Mouse (Mus musculus): ENCODE data around the gene Slc30a5. TPM values are rescaled to one million over a fixed set of nuclear protein-coding genes. Genes with fewer than 3 reads are reported as not detected.
"Not testable (repeated sequence)": the region's sequence is repeated elsewhere in the genome, so short reads cannot be mapped to it uniquely, and the experiment has no call there.

Gene Slc30a5
- polyA plus RNA-seq, 1 experiment from 2014 or later = 58.4 TPM

DNA sequence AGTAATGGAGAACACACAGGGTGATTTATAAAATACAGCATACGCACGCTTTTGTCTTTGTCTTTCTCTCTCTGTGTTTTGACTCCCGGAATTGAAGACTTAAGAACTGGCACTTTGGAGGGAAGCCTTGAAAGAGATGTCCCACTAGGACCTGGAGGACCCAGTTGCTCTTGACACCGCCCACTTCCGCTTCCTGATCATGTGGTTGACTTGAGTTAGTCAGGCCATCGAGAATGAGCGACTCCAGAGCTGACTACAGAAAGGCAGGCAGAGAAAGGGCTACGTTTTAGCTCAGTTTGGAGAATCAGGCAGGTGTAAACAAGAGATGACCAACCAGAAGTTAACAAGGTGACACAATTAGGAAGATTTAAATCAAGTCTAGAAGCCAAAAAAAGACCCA, 40.3 kb upstream of the Slc30a5 start:
- H3K36me3 ChIP-seq (ENCODE audit: control insufficient read depth, insufficient read depth, low read length) = no peaks in the 10 kb centered on the region
- no peak overlapping the region for H3K27ac ChIP-seq (ENCODE audit: low read length)
- no peaks in the 10 kb centered on the region for H3K27me3 ChIP-seq (ENCODE audit: control insufficient read depth, insufficient read depth, low read length)
- no peak overlapping the region for H3K4me2 ChIP-seq (replicated peaks; ENCODE audit: low read depth, low read length)
- WGBS = 79% methylated on average over 8 of the region's 8 CpGs
- H3K4me3 ChIP-seq (ENCODE audit: low read depth, low read length) = no peak overlapping the region
- H3K9me3 ChIP-seq (ENCODE audit: control insufficient read depth, low read depth, low read length) = no peaks in the 10 kb centered on the region
- no peak for ATAC-seq (ENCODE audit: insufficient number of reproducible peaks, insufficient read depth, low FRiP score, low read depth)
- no peaks in the 10 kb centered on the region for H3K4me1 ChIP-seq (ENCODE audit: control insufficient read depth, insufficient read depth, low read length)
- no peak overlapping the region for H3K9ac ChIP-seq (replicated peaks; ENCODE audit: low read depth, low read length)

DNA sequence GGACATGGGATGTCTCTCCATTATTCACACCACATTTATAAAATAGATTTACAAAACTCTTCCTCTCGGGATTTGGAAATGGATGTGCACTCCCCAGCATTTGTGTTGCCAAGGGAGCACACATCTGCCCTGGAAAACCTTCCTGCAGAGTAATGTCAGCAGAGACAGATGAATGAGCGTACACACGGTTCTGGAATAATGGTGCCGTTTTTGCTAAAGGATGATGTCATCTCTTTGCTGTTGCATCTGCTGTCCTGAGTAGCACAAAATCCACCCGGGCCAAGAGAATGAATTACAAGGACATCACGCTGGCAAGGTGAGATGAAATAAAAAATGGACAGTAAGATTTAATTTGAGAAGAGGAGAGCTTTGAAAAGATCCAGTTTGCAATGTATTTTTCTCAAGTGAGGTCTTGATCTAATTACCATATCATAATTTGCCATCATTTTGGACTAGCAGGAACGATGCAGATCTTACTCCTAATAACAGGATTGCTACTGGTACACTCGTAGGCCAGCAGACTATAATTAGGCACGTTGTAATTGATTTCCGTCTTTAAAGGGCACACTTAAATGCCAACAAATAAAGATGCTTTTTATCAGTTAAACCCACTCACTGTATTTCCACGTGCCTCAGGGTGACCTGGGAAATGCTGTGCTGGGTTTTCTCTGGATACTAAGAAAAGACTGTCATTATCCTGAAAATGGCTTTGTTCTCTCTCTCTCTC, 38.4 kb upstream of the Slc30a5 start:
- 50% methylated on average over 11 of the region's 11 CpGs for WGBS

GRCm38 (mm10) chr13:100869813-100870212, 36.6 kb upstream of the Slc30a5 start:
- H3K27me3 ChIP-seq (ENCODE audit: control insufficient read depth, insufficient read depth, low read length) = no peaks in the 10 kb centered on the region
- H3K4me2 ChIP-seq (replicated peaks; ENCODE audit: low read depth, low read length) = no peak overlapping the region
- no peak overlapping the region for H3K4me3 ChIP-seq (ENCODE audit: low read depth, low read length)
- no peaks in the 10 kb centered on the region for H3K36me3 ChIP-seq (ENCODE audit: control insufficient read depth, insufficient read depth, low read length)
- WGBS = 71% methylated on average over 4 of the region's 4 CpGs
- no peak for ATAC-seq (ENCODE audit: insufficient number of reproducible peaks, insufficient read depth, low FRiP score, low read depth)
- no peaks in the 10 kb centered on the region for H3K4me1 ChIP-seq (ENCODE audit: control insufficient read depth, insufficient read depth, low read length)
- no peak overlapping the region for H3K9ac ChIP-seq (replicated peaks; ENCODE audit: low read depth, low read length)
- no peak overlapping the region for H3K27ac ChIP-seq (ENCODE audit: low read length)
- no peaks in the 10 kb centered on the region for H3K9me3 ChIP-seq (ENCODE audit: control insufficient read depth, low read depth, low read length)

More for the DNA sequence above, 38.4 kb upstream of the Slc30a5 start:
- no peak overlapping the region for H3K4me2 ChIP-seq (replicated peaks; ENCODE audit: low read depth, low read length)
- no peaks in the 10 kb centered on the region for H3K4me1 ChIP-seq (ENCODE audit: control insufficient read depth, insufficient read depth, low read length)
- ATAC-seq (ENCODE audit: insufficient number of reproducible peaks, insufficient read depth, low FRiP score, low read depth) = no peak; the same call in 1 of the 2 replicates
- H3K36me3 ChIP-seq (ENCODE audit: control insufficient read depth, insufficient read depth, low read length) = no peaks in the 10 kb centered on the region
- no peaks in the 10 kb centered on the region for H3K27me3 ChIP-seq (ENCODE audit: control insufficient read depth, insufficient read depth, low read length)
- H3K27ac ChIP-seq (ENCODE audit: low read length) = no peak overlapping the region
- no peak overlapping the region for H3K4me3 ChIP-seq (ENCODE audit: low read depth, low read length)
- H3K9me3 ChIP-seq (ENCODE audit: control insufficient read depth, low read depth, low read length) = no peaks in the 10 kb centered on the region
- no peak overlapping the region for H3K9ac ChIP-seq (replicated peaks; ENCODE audit: low read depth, low read length)

DNA sequence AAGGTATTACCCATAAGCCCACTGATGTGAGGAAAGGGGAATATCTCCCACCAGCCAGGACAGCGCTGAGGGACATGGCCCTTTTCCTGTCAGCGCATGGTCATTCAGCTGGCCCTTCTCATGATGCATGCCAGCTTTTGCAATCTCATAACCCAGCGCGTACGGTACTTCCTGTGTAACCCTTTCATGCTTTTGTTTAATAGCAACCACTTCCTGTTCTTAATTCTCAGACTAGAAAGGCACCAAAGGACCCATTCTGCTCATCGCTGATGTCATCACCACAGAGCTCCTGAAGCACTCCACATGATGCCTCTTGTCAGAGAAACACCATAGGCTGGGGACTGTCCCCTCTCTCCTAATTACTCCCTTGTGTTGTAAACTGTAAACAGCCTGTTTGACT, 33.1 kb upstream of the Slc30a5 start:
- Histone ChIP-seq H3K9me3 (ENCODE audit: control insufficient read depth, low read depth, low read length) (no peaks in the 10 kb centered on the region), H3K4me1 (ENCODE audit: control insufficient read depth, insufficient read depth, low read length) (no peaks in the 10 kb centered on the region), H3K27me3 (ENCODE audit: control insufficient read depth, insufficient read depth, low read length) (no peaks in the 10 kb centered on the region), H3K27ac (ENCODE audit: low read length) (no peak overlapping the region), H3K4me2 (replicated peaks; ENCODE audit: low read depth, low read length) (no peak overlapping the region), H3K9ac (replicated peaks; ENCODE audit: low read depth, low read length) (no peak overlapping the region), H3K36me3 (ENCODE audit: control insufficient read depth, insufficient read depth, low read length) (no peaks in the 10 kb centered on the region), H3K4me3 (ENCODE audit: low read depth, low read length) (no peak overlapping the region)
- no peak for ATAC-seq (ENCODE audit: insufficient number of reproducible peaks, insufficient read depth, low FRiP score, low read depth)
- 63% methylated on average over 6 of the region's 6 CpGs for WGBS

- no peak for ATAC-seq (ENCODE audit: insufficient number of reproducible peaks, insufficient read depth, low FRiP score, low read depth)
- H3K27ac ChIP-seq (ENCODE audit: low read length) = no peak overlapping the region
Observed at GRCm38 (mm10) chr13:100865744-100866143, 32.5 kb upstream of the Slc30a5 start.

DNA sequence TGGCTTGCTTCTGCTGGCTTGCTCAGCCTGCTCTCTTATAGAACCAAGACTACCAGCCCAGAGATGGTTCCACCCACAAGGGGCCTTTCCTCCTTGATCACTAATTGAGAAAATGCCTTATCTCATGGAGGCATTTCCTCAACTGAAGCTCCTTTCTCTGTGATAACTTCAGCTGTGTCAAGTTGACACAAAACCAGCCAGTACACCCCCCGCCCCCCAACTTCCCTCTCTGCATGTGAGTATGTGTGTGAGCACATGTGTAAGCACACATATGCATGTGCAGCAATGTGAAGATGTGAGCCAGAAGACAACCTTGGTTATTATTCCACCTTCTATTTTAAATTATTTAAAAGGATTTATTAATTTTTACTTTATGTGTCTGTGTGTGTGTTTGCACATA, 30.7 kb upstream of the Slc30a5 start:
- not testable (repeated sequence) for H3K9ac ChIP-seq (replicated peaks; ENCODE audit: low read depth, low read length); H3K4me2 ChIP-seq (replicated peaks; ENCODE audit: low read depth, low read length); H3K4me1 ChIP-seq (ENCODE audit: control insufficient read depth, insufficient read depth, low read length); H3K4me3 ChIP-seq (ENCODE audit: low read depth, low read length); H3K27me3 ChIP-seq (ENCODE audit: control insufficient read depth, insufficient read depth, low read length); H3K9me3 ChIP-seq (ENCODE audit: control insufficient read depth, low read depth, low read length); ATAC-seq (ENCODE audit: insufficient number of reproducible peaks, insufficient read depth, low FRiP score, low read depth); H3K27ac ChIP-seq (ENCODE audit: low read length); H3K36me3 ChIP-seq (ENCODE audit: control insufficient read depth, insufficient read depth, low read length)
- 89% methylated on average over 1 of the region's 1 CpGs for WGBS

More at GRCm38 (mm10) chr13:100865744-100866143, 32.5 kb upstream of the Slc30a5 start:
- no peak overlapping the region for H3K4me3 ChIP-seq (ENCODE audit: low read depth, low read length)
- H3K27me3 ChIP-seq (ENCODE audit: control insufficient read depth, insufficient read depth, low read length) = no peaks in the 10 kb centered on the region
- H3K4me1 ChIP-seq (ENCODE audit: control insufficient read depth, insufficient read depth, low read length) = no peaks in the 10 kb centered on the region
- no peak overlapping the region for H3K4me2 ChIP-seq (replicated peaks; ENCODE audit: low read depth, low read length)
- H3K9ac ChIP-seq (replicated peaks; ENCODE audit: low read depth, low read length) = no peak overlapping the region
- no peaks in the 10 kb centered on the region for H3K36me3 ChIP-seq (ENCODE audit: control insufficient read depth, insufficient read depth, low read length)
- H3K9me3 ChIP-seq (ENCODE audit: control insufficient read depth, low read depth, low read length) = no peaks in the 10 kb centered on the region

DNA sequence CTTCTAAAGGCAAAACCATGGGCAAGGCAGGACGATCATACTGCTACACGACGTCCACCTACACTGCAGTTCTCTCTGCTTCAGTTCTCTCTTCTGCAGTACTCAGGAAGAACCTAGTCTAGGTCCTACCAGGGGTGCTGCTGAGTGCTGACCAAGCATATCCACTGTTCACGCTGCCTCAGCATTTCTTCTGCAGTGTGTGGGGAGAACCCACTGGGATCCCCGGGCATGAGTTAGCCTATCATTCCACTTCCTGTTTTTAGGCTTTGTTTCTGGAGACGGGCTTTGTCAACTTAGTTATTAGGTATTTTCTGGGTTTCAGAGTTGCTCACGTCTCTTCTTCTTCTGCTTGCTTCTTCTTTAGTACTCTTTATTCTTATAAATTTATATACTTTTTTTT, 25.9 kb upstream of the Slc30a5 start:
- 86% methylated on average over 7 of the region's 7 CpGs for WGBS
- Histone ChIP-seq H3K9me3 (ENCODE audit: control insufficient read depth, low read depth, low read length) (no peaks in the 10 kb centered on the region), H3K36me3 (ENCODE audit: control insufficient read depth, insufficient read depth, low read length) (no peaks in the 10 kb centered on the region), H3K27me3 (ENCODE audit: control insufficient read depth, insufficient read depth, low read length) (no peaks in the 10 kb centered on the region), H3K9ac (replicated peaks; ENCODE audit: low read depth, low read length) (no peak overlapping the region), H3K4me3 (ENCODE audit: low read depth, low read length) (no peak overlapping the region), H3K27ac (ENCODE audit: low read length) (no peak overlapping the region), H3K4me1 (ENCODE audit: control insufficient read depth, insufficient read depth, low read length) (no peaks in the 10 kb centered on the region), H3K4me2 (replicated peaks; ENCODE audit: low read depth, low read length) (no peak overlapping the region)
- ATAC-seq (ENCODE audit: insufficient number of reproducible peaks, insufficient read depth, low FRiP score, low read depth) = no peak

DNA sequence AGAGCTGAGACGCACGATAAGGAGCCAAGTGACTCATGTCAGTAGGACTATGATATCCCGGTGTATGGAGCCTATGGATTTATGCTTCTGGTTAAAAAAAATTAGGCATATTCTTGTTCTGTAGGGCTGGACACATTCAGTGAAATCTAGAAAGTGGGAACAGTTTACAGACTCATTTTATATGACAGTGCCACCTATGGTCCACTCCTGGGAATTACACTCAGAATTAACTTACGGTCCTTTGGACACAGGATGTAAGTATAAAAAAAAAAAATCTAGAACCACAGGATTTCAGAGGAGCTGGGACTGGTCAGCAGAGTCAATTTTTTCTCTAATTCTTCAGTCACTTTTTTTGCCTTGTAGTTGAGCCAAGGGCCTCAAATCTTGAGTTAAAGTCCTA, 20.9 kb upstream of the Slc30a5 start:
- Histone ChIP-seq H3K36me3 (ENCODE audit: control insufficient read depth, insufficient read depth, low read length) (no peaks in the 10 kb centered on the region), H3K9ac (replicated peaks; ENCODE audit: low read depth, low read length) (no peak overlapping the region), H3K9me3 (ENCODE audit: control insufficient read depth, low read depth, low read length) (no peaks in the 10 kb centered on the region), H3K27ac (ENCODE audit: low read length) (no peak overlapping the region), H3K4me3 (ENCODE audit: low read depth, low read length) (no peak overlapping the region), H3K27me3 (ENCODE audit: control insufficient read depth, insufficient read depth, low read length) (no peaks in the 10 kb centered on the region), H3K4me1 (ENCODE audit: control insufficient read depth, insufficient read depth, low read length) (no peaks in the 10 kb centered on the region), H3K4me2 (replicated peaks; ENCODE audit: low read depth, low read length) (no peak overlapping the region)
- 54% methylated on average over 4 of the region's 4 CpGs for WGBS
- no peak for ATAC-seq (ENCODE audit: insufficient number of reproducible peaks, insufficient read depth, low FRiP score, low read depth)

DNA sequence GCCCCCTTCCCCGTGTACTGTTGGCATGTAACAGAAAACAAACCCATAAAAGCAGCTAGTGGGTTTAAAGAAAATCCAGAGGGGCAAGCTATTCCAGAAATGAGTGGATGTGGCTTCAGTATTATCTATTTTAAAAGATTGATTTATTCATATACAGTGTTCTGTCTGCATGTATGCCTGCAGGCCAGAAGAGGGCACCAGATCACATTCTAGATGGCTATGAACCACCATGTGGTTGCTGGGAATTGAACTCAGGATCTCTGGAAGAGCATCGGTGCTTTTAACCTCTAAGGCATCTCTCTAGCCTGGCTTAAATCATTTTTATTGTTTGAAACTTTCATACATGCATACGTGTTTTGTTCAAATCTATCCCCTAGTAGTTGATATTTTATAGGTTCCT, 19.9 kb upstream of the Slc30a5 start:
- ATAC-seq (ENCODE audit: insufficient number of reproducible peaks, insufficient read depth, low FRiP score, low read depth) = no peak
- no peaks in the 10 kb centered on the region for H3K27me3 ChIP-seq (ENCODE audit: control insufficient read depth, insufficient read depth, low read length)
- no peaks in the 10 kb centered on the region for H3K36me3 ChIP-seq (ENCODE audit: control insufficient read depth, insufficient read depth, low read length)
- 80% methylated on average over 3 of the region's 3 CpGs for WGBS
- H3K4me1 ChIP-seq (ENCODE audit: control insufficient read depth, insufficient read depth, low read length) = no peaks in the 10 kb centered on the region
- no peaks in the 10 kb centered on the region for H3K9me3 ChIP-seq (ENCODE audit: control insufficient read depth, low read depth, low read length)
- H3K4me2 ChIP-seq (replicated peaks; ENCODE audit: low read depth, low read length) = no peak overlapping the region
- H3K27ac ChIP-seq (ENCODE audit: low read length) = no peak overlapping the region
- no peak overlapping the region for H3K9ac ChIP-seq (replicated peaks; ENCODE audit: low read depth, low read length)
- H3K4me3 ChIP-seq (ENCODE audit: low read depth, low read length) = no peak overlapping the region

Measured in stomach, embryonic 14.5 days (tissue).